Mouse (Mus musculus) heart, postnatal 0 days (tissue): ENCODE results near the gene Specc1l.

Source experiments
- CTCF ChIP-seq: IDR thresholded peaks from 2 replicates; pipeline ENCODE4 v1.5.1; 2016; ENCODE audit warnings: antibody characterized with exemption, control low read depth, low read depth
- EP300 ChIP-seq: IDR thresholded peaks from 2 replicates; pipeline ENCODE4 v1.6.1; 2016; ENCODE audit warnings: antibody characterized with exemption, low read depth

GRCm38 (mm10) chr10:75224154-75224553, 12.3 kb downstream of the Specc1l start:
- TF ChIP-seq CTCF (no peak), EP300 (no peak)
